Mouse (Mus musculus): ENCODE results near the gene Zfp213.
A peak's percentile ranks its signal among the peaks of the same experiment; 100 is the strongest.
"Not testable (repeated sequence)": the region's sequence is repeated elsewhere in the genome, so short reads cannot be mapped to it uniquely, and the experiment has no call there.

Zfp213 gene

GRCm38 (mm10) chr17:23563595-23564367 lies at the start of gene Zfp213:
Zfp213 (minus strand) TSS chr17:23564238.
- DNase-seq (ENCODE audit: low spot score), result peak; percentile 89

- DNase-seq (ENCODE audit: low spot score), result peak; percentile 62
Observed at GRCm38 (mm10) chr17:23610361-23610800, 46.3 kb upstream of the Zfp213 start.

GRCm38 (mm10) chr17:23609612-23610011 lies 45.6 kb upstream of the Zfp213 start:
- no peak for DNase-seq (ENCODE audit: low spot score)

GRCm38 (mm10) chr17:23605220-23605619 lies 41.2 kb upstream of the Zfp213 start:
- no peak for DNase-seq (ENCODE audit: low spot score)

GRCm38 (mm10) chr17:23604394-23604793 lies 40.4 kb upstream of the Zfp213 start:
- no peak for DNase-seq (ENCODE audit: low spot score)

GRCm38 (mm10) chr17:23603542-23603941 lies 39.5 kb upstream of the Zfp213 start:
- DNase-seq (ENCODE audit: low spot score), result no peak

- no peak for DNase-seq (ENCODE audit: low spot score)
Observed at GRCm38 (mm10) chr17:23603077-23603476, 39.0 kb upstream of the Zfp213 start.

- DNase-seq (ENCODE audit: low spot score), result no peak
Observed at GRCm38 (mm10) chr17:23601836-23602585, 38.0 kb upstream of the Zfp213 start.

GRCm38 (mm10) chr17:23600641-23601622 lies 36.9 kb upstream of the Zfp213 start, which contains the start of gene Zscan10:
Zscan10 (plus strand) TSS chr17:23600856.
- DNase-seq (ENCODE audit: low spot score), result no peak

- DNase-seq (ENCODE audit: low spot score), result peak; percentile 15
Observed at GRCm38 (mm10) chr17:23599605-23600063, 35.6 kb upstream of the Zfp213 start.

- DNase-seq (ENCODE audit: low spot score), result peak; percentile 65
Observed at GRCm38 (mm10) chr17:23598582-23599552, 34.8 kb upstream of the Zfp213 start, which contains the start of gene Zfp13. Zfp13 (minus strand) TSS chr17:23599487.

- DNase-seq (ENCODE audit: low spot score), result not testable (repeated sequence)
Observed at GRCm38 (mm10) chr17:23595139-23595538, 31.1 kb upstream of the Zfp213 start.

GRCm38 (mm10) chr17:23592926-23593300 lies 28.9 kb upstream of the Zfp213 start:
- DNase-seq (ENCODE audit: low spot score), result no peak

GRCm38 (mm10) chr17:23592208-23592925 lies 28.3 kb upstream of the Zfp213 start:
- peak; percentile 86 for DNase-seq (ENCODE audit: low spot score)

- no peak for DNase-seq (ENCODE audit: low spot score)
Observed at GRCm38 (mm10) chr17:23587253-23587652, 23.2 kb upstream of the Zfp213 start.

GRCm38 (mm10) chr17:23585721-23586491 lies 21.9 kb upstream of the Zfp213 start:
- no peak for DNase-seq (ENCODE audit: low spot score)

- DNase-seq (ENCODE audit: low spot score), result no peak
Observed at GRCm38 (mm10) chr17:23584786-23585185, 20.7 kb upstream of the Zfp213 start.

- no peak for DNase-seq (ENCODE audit: low spot score)
Observed at GRCm38 (mm10) chr17:23575951-23576552, 12.0 kb upstream of the Zfp213 start.

- no peak for DNase-seq (ENCODE audit: low spot score)
Observed at GRCm38 (mm10) chr17:23574130-23574529, 10.1 kb upstream of the Zfp213 start.

All from spleen, adult 12 weeks (tissue).